Mouse (Mus musculus) liver, postnatal 0 days (tissue): Measurements from ENCODE around the gene Rasd2. TPM values are rescaled to one million over a fixed set of nuclear protein-coding genes. Genes with fewer than 3 reads are reported as not detected.
A peak's percentile ranks its signal among the peaks of the same experiment; 100 is the strongest.

Source experiments
- ATAC-seq: fragments of 200-750 bp; cut with Nextera tagmentation; 2 replicates; pipeline ENCODE4 v1.8.0; 2017; ENCODE audit warnings: mild to moderate bottlenecking, moderate library complexity
- DNase-seq: peaks from one replicate; pipeline ENCODE4 v3.0.0-alpha.2; 2016
- H3K27ac ChIP-seq: fragments of 300-500 bp; sonication (generic); 2 replicates; pipeline ENCODE4 v1.5.1; 2014; ENCODE audit warnings: antibody characterized with exemption, moderate library complexity, mild to moderate bottlenecking, low read depth
- H3K27me3 ChIP-seq: fragments of 300-500 bp; sonication (generic); 2 replicates; pipeline ENCODE4 v1.6.1; 2014; ENCODE audit warnings: low read length, control low read depth, mixed read lengths; ENCODE audit not compliant: insufficient read depth
- H3K36me3 ChIP-seq: fragments of 300-500 bp; sonication (generic); replicated peaks from 2 replicates; pipeline ENCODE4 v1.6.1; 2014; ENCODE audit warnings: mild to moderate bottlenecking, control low read depth, low read length, moderate library complexity, mixed read lengths; ENCODE audit not compliant: insufficient read depth
- H3K4me1 ChIP-seq: fragments of 300-500 bp; sonication (generic); 2 replicates; pipeline ENCODE4 v1.6.1; 2014; ENCODE audit warnings: antibody characterized with exemption, mild to moderate bottlenecking, control low read depth; ENCODE audit not compliant: insufficient read depth
- H3K4me2 ChIP-seq: fragments of 300-500 bp; sonication (generic); 2 replicates; pipeline ENCODE4 v1.6.1; 2014; ENCODE audit warnings: low read depth, mild to moderate bottlenecking, low read length, moderate library complexity, mixed read lengths
- H3K4me3 ChIP-seq: fragments of 300-500 bp; sonication (generic); 2 replicates; pipeline ENCODE4 v1.5.1; 2014; ENCODE audit warnings: low read depth, low read length
- H3K9ac ChIP-seq: fragments of 300-500 bp; sonication (generic); replicated peaks from 2 replicates; pipeline ENCODE4 v1.6.1; 2014; ENCODE audit warnings: mild to moderate bottlenecking, moderate library complexity
- H3K9me3 ChIP-seq: fragments of 300-500 bp; sonication (generic); 2 replicates; pipeline ENCODE4 v1.6.1; 2016; ENCODE audit warnings: mild to moderate bottlenecking, control low read depth, low read length, mixed read lengths
- CTCF ChIP-seq: sonication (generic); IDR thresholded peaks from 2 replicates; pipeline ENCODE4 v1.5.1; 2016; ENCODE audit warnings: antibody characterized with exemption, low read depth
- EP300 ChIP-seq: IDR thresholded peaks from 2 replicates; pipeline ENCODE4 v1.6.1; 2016; ENCODE audit warnings: antibody characterized with exemption, low read depth, mild to moderate bottlenecking
- WGBS: fragments of 180-500 bp; shearing (Covaris S2); extraction: QIAGEN DNeasy Blood & Tissue Kit; methylation state at CpG from one replicate; pipeline ENCODE4 v1.1.7; 2014; ENCODE audit not compliant: insufficient replicate concordance; 5-methylcytosine and 5-hydroxymethylcytosine counted together
- polyA plus RNA-seq: library from polyadenylated mRNA; unstranded; fragments of >200 nt; fragmentation: Nextera tagmentation; extraction: Ambion mirVana; gene quantifications from 2 replicates; pipeline ENCODE4 v1.2.1, GENCODE M21; 2015

Gene Rasd2
- polyA plus RNA-seq: 0.09 TPM in 2 replicates

DNA sequence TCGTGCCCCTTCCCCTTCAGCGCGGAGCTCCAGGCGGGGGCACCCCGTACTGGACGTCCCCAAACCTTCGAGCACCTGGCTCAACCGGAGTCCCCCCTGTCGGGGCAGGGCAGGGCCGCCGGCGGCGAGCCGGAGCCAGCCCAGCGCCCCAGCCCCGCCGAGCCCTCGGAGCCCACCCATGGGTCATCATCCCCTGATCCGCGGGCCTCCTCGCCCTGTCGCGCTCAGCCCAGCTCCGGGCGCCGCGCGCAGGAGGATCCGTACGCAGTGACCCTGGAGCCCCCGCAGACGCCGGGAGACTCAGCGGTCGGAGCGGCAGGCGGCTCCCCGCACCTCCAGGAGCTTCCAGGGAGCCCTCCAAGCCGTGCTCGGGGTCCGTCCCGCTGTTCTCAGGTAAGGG lies at the start of gene Rasd2:
Gene Rasd2 (plus strand): TSS at position 259 of the 400 bp plus-strand sequence.
- ATAC-seq (no peak), DNase-seq (no peak)
- WGBS: 4% methylated on average over 41 of the region's 42 CpGs
- peak within 1 kb of the TSS; percentile 46 for H3K4me3 ChIP-seq
- H3K27ac ChIP-seq: no peak within 1 kb of the TSS
- no peaks in the 10 kb centered on the region for H3K36me3 ChIP-seq
- no peaks in the 10 kb centered on the region for H3K9me3 ChIP-seq
- H3K9ac ChIP-seq: peak within 1 kb of the TSS; percentile 26; the same call in 1 of the 2 replicates
- peaks cover 9% of the 10 kb centered on the region; the same call in 1 of the 2 replicates for H3K4me1 ChIP-seq
- peak within 1 kb of the TSS; percentile 83 for H3K4me2 ChIP-seq
- peaks cover 56% of the 10 kb centered on the region for H3K27me3 ChIP-seq
- TF ChIP-seq CTCF (no peak), EP300 (no peak)

DNA sequence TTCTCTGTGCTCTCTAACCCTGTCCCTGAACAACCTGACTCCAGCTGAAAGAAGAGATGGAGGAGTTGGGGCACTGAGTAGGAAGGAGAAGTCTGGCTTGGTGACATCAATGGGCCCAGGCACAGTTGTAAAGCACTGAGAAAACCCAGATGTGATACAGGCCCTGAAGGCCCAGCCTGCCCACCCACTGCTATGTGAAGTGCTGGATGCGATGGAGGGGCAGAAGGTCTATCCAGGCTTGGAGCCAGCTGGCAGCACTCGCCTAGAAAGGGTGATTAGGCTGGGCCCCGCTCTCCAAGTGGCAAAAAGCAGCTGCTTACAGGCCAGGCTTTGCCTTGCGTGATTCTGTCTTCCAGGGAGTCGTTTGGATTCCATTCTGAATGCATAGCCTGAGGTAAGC lies 44.4 kb upstream of the Rasd2 start:
- WGBS: 69% methylated on average over 5 of the region's 5 CpGs
- Histone ChIP-seq H3K4me2 (no peak overlapping the region), H3K27ac (no peak overlapping the region), H3K9ac (no peak overlapping the region), H3K4me1 (0 out of 2 replicates have a peak, but pooled peaks cover 2% of the 10 kb centered on the region), H3K27me3 (peaks cover 2% of the 10 kb centered on the region; the same call in 1 of the 2 replicates), H3K4me3 (no peak overlapping the region), H3K9me3 (no peaks in the 10 kb centered on the region), H3K36me3 (no peaks in the 10 kb centered on the region)
- TF ChIP-seq EP300: no peak
- no peak for TF ChIP-seq CTCF
- ATAC-seq: no peak
- no peak for DNase-seq

- H3K27me3 ChIP-seq: peaks cover 2% of the 10 kb centered on the region; the same call in 1 of the 2 replicates
- H3K9ac ChIP-seq: no peak overlapping the region
- TF ChIP-seq EP300 (no peak), CTCF (no peak)
- H3K27ac ChIP-seq: no peak overlapping the region
- ATAC-seq (no peak), DNase-seq (no peak)
- no peaks in the 10 kb centered on the region for H3K36me3 ChIP-seq
- 0 out of 2 replicates have a peak, but pooled peaks cover 2% of the 10 kb centered on the region for H3K4me1 ChIP-seq
- no peak overlapping the region for H3K4me3 ChIP-seq
- 64% methylated on average over 6 of the region's 6 CpGs for WGBS
- no peaks in the 10 kb centered on the region for H3K9me3 ChIP-seq
- no peak overlapping the region for H3K4me2 ChIP-seq
These were observed 41.6 kb upstream of the Rasd2 start for GRCm38 (mm10) chr8:75172009-75172685.

DNA sequence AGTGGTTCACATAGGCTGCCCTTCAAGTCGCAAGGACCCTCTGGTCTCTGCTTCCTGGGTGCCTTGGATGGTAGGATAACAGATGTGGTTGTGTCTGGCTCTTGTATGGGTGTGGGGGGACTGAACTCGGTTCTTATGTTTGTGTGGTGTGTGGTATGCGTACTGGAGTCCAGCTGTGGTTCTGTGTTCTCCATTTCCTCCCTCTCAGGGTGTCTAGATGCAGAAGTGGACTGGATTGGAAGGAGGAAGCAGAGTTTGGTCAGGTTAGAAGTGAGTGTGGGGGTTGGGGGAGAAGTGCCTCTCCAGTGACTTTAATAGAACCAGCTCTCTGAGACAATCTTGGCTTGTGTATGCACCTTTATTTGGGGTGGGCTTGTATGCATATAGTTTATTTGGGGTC lies 20.7 kb upstream of the Rasd2 start:
- TF ChIP-seq CTCF: no peak
- no peak for TF ChIP-seq EP300
- Histone ChIP-seq H3K9ac (no peak overlapping the region), H3K9me3 (no peaks in the 10 kb centered on the region), H3K27ac (no peak overlapping the region), H3K4me2 (no peak overlapping the region), H3K4me3 (no peak overlapping the region), H3K27me3 (no peaks in the 10 kb centered on the region), H3K36me3 (no peaks in the 10 kb centered on the region), H3K4me1 (no peaks in the 10 kb centered on the region; the same call in 1 of the 2 replicates)
- ATAC-seq (no peak), DNase-seq (no peak)
- WGBS: 34% methylated on average over 3 of the region's 3 CpGs

GRCm38 (mm10) chr8:75194473-75195071 lies 19.2 kb upstream of the Rasd2 start:
- Histone ChIP-seq H3K27me3 (no peaks in the 10 kb centered on the region), H3K9me3 (no peaks in the 10 kb centered on the region), H3K4me3 (no peak overlapping the region), H3K36me3 (no peaks in the 10 kb centered on the region), H3K4me1 (no peaks in the 10 kb centered on the region; the same call in 1 of the 2 replicates), H3K27ac (no peak overlapping the region), H3K4me2 (no peak overlapping the region), H3K9ac (no peak overlapping the region)
- WGBS: 49% methylated on average over 4 of the region's 4 CpGs
- ATAC-seq (no peak), DNase-seq (no peak)
- TF ChIP-seq CTCF: no peak
- TF ChIP-seq EP300: no peak

DNA sequence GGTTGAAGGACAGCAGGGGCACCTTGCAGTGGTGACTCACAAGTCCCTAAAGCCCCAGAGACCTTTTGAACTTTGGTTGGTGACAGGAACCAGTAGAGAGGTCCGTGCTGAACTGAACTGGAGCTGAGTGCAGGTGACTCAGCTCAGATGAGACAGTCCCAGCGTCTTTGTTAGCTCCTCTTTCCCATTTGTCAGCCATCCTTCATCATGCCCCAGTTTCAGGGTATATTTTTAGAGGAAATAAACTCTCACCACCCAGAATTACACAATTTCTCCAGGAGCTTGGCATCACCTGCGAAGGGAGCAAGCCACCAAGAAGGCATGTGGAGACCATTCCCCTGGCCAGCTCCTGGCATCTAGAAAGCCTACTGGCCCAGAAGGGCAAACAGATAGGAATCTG lies 16.6 kb upstream of the Rasd2 start:
- H3K27ac ChIP-seq: no peak overlapping the region
- WGBS: 53% methylated on average over 3 of the region's 3 CpGs

More for the DNA sequence above, 16.6 kb upstream of the Rasd2 start:
- H3K9me3 ChIP-seq: no peaks in the 10 kb centered on the region
- no peaks in the 10 kb centered on the region for H3K36me3 ChIP-seq
- DNase-seq: no peak
- no peaks in the 10 kb centered on the region; the same call in 1 of the 2 replicates for H3K4me1 ChIP-seq
- no peak overlapping the region for H3K4me2 ChIP-seq
- ATAC-seq: no peak
- no peak overlapping the region for H3K4me3 ChIP-seq
- H3K9ac ChIP-seq: no peak overlapping the region
- H3K27me3 ChIP-seq: no peaks in the 10 kb centered on the region
- no peak for TF ChIP-seq EP300
- TF ChIP-seq CTCF: no peak
